Mouse (Mus musculus) cortical plate, adult 2 months (tissue): ENCODE measurements around the gene Cxcr1.

ENCODE experiments used
- CTCF ChIP-seq: fragments of 200-500 bp; IDR thresholded peaks from 2 replicates; pipeline ENCODE4 v1.5.1; 2011; ENCODE audit warnings: mild to moderate bottlenecking, control low read depth, low read length; ENCODE audit not compliant: insufficient read depth; ENCODE audit errors: extremely low read depth
- POLR2A ChIP-seq: fragments of 200-500 bp; IDR thresholded peaks from 2 replicates; pipeline ENCODE4 v1.6.1; 2011; ENCODE audit warnings: mild to moderate bottlenecking, low read length, control low read depth; ENCODE audit not compliant: insufficient read depth; ENCODE audit errors: extremely low read depth

- TF ChIP-seq CTCF (no peak), POLR2A (no peak)
Observed at GRCm38 (mm10) chr1:74239162-74239561, 44.7 kb upstream of the Cxcr1 start.
